Mouse (Mus musculus) urinary bladder, postnatal 36 days (tissue): ENCODE results near the gene Col4a2.

Experiments used
- DNase-seq, 2 experiments: peaks; one replicate each; pipeline ENCODE4 v3.0.0; 2022; ENCODE audit warnings: low spot score in 2 of 2, mixed read lengths in 1 of 2

Col4a2 gene

GRCm38 (mm10) chr8:11414304-11414703 is 101.7 kb downstream of the Col4a2 start:
- no peak for DNase-seq

DNA sequence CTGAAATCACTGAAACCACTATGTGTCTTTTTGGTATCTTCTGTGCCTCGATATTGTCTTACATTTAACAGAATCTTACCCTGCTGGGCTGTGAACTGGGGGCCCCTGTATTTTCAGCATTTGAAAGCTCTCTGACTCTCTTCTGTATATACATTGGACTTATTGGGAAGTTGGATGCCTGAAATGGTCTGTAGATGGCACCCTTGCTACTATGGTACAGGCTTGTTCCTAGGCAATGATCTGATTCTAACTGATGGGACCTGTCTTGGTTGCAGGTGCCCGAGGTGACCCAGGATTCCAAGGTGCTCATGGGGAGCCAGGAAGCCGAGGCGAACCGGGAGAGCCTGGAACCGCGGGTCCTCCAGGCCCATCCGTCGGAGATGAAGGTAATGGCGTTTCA is 102.5 kb downstream of the Col4a2 start:
- no peak for DNase-seq

GRCm38 (mm10) chr8:11417762-11418161 is 105.2 kb downstream of the Col4a2 start:
- peak in 1 of 2 experiments; percentile 53 for DNase-seq

DNA sequence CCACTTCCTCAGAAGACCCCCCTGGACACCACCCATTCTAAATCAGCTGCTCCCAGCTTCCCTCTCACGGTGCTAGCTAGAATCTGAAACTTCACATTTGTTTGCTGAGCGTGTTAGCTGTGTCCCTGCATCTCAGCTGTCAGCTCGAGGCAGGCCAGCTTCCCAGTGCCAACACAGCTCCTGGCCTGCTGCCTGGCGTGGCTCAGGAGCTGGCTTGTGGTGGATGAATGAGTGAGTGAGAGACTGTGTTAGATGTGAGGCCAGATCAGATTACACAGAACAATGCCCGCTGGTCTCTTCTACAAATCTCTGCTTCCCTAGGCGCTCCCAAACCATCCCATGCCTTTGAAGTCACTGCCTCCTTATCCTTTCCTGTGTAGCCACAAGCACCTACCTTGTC is 106.6 kb downstream of the Col4a2 start:
- peak in 1 of 2 experiments; percentile 55 for DNase-seq

DNA sequence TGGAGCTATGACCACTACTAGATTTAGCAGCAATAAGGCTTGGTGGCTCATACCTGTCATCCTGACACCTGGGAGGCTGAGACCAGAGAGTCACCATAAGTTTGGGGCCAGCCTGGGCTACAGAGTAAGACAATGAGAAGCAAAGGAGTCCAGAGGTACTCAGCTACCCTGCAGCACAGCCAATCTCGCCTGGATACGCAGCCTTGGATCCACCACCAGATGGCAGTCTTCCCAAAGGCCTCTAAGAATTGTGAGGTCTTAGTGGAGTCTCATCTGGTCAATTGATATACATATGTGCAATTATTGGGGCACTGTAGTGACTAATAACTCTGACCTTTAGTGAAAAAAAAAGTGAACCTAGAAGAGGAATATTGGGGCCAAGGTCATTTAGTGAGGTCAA is 107.0 kb downstream of the Col4a2 start:
- DNase-seq: peak; percentile 29 to 62

- peak; percentile 48 to 51 for DNase-seq
These were observed 108.5 kb downstream of the Col4a2 start for GRCm38 (mm10) chr8:11421105-11421504.

GRCm38 (mm10) chr8:11421968-11422367 is 109.4 kb downstream of the Col4a2 start:
- no peak for DNase-seq

GRCm38 (mm10) chr8:11423091-11423490 is 110.5 kb downstream of the Col4a2 start:
- DNase-seq: no peak

DNA sequence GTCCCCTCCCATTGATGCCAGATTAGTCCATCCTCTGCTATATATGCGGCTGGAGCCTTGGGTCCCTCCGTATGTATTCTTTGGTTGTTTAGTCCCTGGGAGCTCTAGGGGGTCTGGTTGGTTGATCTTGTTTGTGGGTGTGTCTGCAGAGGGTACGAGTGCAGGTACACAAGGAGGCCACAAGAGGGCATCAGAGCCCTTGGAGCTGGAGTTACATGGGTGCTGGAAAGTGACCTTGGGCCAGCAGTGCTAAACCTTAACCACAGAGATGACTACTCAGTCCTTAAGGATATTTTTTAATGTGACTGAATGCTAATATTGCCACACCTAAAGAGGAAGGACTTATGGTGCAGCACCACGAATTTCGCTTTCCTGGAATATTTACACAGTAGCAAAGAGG is 118.1 kb downstream of the Col4a2 start:
- DNase-seq: no peak

- DNase-seq: no peak
These were observed 125.3 kb downstream of the Col4a2 start for GRCm38 (mm10) chr8:11437862-11438261.

DNA sequence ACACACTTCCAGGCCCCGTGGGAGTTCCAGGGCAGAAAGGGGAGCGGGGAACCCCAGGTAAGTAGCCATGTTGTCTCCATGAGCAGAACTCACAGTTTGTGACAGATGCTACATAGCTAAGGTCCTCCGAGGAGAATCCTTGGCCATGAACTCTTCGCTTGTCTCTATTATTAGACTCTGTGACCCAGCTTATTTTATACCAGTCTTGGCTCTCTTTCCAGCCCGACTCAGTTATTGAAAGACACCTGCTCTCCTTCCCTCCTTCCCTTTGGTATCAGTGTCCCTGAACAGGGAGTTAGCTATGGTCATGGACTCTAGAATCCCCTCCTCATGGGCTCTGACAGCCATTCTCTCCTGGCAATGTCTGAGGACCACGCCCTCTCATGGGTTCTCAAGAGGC is 128.7 kb downstream of the Col4a2 start:
- DNase-seq: no peak

DNA sequence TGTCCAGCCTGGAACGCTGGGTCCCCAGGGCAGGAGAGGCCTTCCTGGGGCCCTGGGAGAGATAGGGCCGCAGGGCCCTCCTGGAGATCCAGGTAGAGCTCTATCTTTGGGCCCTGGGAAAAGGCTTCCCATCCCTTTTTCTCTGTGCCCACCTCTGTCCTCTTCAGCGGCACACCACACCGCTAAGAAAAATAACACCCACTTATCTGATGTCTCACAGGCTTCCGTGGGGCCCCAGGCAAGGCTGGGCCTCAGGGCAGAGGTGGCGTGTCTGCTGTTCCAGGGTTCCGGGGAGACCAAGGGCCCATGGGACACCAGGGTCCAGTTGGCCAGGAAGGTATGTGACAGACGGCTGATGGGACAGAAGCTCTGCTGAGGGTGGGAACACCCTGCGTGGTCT is 131.0 kb downstream of the Col4a2 start:
- no peak for DNase-seq

DNA sequence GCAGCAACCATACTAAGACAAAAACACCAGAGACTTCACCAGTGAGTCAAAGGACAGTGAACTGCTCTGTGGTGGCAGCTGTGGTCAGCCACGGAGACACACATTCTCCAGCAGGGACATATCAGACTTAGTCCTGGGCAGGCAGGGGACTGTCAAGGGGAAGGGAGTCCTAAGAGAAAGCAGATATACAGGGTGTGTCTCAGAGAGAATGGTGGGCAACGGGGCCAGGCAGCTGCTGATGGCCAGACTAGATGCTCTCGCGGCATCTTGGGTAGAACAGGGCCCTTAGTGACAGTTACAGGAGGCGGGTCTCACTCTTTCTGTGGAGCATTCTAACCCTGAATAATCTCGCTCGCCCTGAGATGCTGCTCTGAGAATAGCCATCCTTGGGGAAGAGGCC is 131.6 kb downstream of the Col4a2 start:
- DNase-seq: no peak

DNA sequence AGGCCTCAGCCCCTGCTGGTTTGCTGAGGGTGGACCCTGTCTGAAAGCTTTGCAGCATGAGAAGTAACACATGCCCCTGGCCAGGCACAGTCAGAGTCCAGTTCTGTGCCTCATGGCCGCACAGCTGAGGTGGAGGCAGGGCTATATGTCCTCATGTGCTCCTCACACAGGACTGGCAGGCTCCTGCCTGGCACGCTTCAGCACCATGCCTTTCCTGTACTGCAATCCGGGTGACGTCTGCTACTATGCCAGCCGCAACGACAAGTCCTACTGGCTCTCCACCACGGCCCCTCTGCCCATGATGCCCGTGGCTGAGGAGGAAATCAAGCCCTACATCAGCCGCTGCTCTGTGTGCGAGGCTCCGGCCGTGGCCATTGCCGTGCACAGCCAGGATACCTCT is 133.2 kb downstream of the Col4a2 start:
- no peak for DNase-seq

DNA sequence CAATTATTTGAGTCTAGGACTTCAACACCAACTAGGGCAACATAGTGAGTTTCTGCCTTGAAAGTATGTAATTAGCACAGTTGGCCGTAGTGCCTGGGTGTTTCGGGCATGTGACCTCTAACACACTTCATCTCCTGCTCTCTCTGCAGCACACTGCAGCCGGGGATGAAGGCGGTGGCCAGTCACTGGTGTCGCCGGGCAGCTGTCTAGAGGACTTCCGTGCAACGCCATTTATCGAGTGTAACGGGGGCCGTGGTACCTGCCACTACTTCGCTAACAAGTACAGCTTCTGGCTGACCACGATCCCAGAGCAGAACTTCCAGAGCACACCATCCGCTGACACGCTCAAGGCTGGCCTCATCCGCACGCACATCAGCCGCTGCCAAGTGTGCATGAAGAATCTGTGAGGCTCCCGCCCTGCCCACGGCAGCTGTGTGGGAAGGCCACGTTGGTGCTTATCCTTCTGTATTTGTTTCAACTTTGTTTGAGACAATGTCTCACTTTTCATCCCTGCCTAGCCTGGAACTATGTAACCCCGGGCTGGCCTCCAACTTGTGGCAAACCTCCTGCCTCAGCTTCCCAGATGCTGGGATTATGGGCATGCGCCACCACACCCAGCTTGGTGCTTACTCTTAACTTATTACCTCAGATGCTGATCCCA is 135.4 kb downstream of the Col4a2 start:
- no peak for DNase-seq

DNA sequence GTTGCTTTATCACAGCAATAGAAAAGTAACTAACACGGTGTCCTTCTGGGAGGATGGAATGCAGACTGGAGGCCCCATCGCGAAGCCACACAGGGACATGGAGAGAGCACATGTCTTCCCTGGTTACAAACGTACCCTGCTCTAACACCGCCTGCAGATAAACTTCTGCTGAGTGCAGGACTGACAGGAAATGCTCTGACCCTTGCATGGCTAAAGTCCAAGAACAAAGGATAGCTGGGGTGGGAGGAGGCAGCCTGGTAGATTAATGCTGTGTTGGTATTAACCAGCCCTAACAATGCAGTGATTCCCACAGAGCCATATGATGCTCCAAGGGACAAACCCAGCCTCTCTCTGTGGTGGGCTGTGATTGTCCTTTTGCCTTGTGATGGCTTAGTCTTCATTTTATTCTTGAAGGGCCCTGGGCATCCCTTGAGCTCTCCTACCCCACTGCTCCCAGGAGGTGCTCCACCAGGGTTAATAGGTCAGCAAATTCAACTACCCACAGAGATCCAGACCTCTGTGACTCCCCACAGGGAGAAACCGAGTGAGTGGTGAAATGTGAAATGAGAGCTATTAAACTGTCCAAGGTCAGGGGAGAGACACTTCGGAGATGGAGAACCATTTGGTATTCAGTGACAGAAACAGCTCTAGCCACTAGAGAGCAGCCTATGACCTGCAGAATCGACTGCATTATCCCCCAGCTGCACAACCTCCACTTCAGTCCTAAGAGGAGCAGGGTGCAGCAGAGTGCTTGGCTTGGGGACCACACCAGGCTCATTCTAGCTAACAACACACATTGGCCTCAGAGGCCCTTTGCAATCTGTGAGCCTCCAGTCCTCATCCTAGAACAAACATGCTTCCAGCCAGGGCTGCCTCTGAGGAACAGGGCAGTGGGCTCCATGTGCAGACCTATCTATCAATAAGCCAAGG is 137.8 kb downstream of the Col4a2 start:
- DNase-seq: no peak

DNA sequence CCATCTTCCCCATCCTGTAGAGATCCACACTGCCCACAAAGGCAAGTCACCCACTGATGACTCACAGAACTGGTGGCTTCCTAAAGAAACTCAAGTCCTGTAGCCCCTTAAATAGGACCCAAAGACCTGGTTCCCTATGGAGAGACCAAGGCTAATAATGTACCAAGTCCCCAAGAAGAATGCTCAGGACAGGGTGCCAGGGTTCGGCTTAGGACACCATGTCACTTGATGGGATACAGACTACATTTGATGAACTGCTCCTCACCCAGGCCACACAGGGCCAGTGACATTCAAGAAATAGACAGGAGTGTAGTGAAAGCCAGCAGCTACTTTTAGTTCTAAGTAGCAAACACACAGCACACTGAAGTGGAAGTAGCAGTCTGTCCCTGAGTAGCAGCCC is 139.5 kb downstream of the Col4a2 start:
- no peak for DNase-seq

DNA sequence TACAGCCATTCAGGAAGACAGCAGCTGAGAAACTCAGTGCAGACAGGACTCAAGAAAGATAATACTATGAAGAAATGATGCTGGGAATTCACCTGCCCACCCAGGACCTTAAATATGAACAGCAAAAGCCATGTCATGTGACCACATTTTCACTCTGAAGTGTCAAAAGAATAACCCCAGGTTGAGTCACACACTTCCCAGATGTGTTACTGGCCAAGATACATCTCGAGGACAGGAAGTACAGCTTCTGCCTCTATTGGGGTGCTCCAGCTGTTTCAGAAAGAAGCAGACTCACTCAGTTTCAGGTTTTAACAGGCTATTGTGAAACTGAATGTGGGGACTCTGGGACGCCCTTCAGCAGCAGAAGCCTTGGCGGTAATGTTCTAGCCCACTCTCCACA is 140.0 kb downstream of the Col4a2 start:
- DNase-seq: no peak

- no peak for DNase-seq
These were observed 140.4 kb downstream of the Col4a2 start for GRCm38 (mm10) chr8:11452974-11453373.

DNA sequence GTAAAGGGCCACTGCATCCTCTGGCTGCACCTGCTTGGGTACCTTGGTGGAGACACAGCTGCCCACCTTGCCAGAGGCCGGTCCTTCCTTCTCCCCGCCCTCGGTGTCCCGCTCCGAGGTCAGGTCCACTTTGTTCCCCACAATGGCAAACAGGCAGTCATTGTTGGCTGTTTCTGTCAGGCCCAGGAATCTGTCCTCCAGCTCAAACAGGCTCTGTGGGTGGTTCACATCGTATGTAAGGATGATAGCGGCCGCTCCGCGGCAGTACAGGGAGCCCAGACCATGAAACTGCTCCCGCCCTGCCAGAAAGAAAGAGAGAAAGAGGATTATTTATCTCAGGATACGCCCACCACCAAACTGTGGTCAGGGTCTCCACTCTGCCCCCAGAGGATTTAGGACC is 141.6 kb downstream of the Col4a2 start:
- no peak for DNase-seq

DNA sequence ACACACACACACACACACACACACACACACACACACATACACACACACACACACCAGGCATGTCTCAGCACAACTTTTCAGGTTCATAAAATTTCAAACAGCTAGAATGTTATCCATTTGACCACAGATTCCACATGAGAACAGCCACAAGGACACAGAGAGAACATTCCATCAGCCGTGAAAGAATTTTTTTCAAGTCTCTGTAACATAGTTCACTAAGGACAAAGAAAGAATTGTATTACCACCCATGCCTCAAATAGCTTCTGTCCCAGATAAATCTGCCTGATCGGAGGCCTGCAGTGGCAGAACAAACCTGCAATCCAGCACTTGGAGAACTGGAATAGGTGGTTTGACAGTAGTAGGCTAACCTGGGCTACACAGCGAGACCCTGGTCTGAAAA is 144.7 kb downstream of the Col4a2 start:
- DNase-seq: no peak

GRCm38 (mm10) chr8:11457981-11458836 is 145.6 kb downstream of the Col4a2 start:
- peak in 1 of 2 experiments; percentile 55 for DNase-seq
